Mouse (Mus musculus) kidney, postnatal 25 days (tissue): ENCODE measurements at regions not wholly inside any gene's neighbourhood (a gene's known extent, or its start where the extent isn't known, plus 50 kb on each side); places are given as distances from the start of the nearest gene placed in this dataset.
A peak's percentile ranks its signal among the peaks of the same experiment; 100 is the strongest.

ENCODE experiments used
- DNase-seq, 2 experiments: peaks; one replicate each; pipeline ENCODE4 v3.0.0; 2021; ENCODE audit warnings: mixed read lengths in 2 of 2

DNA sequence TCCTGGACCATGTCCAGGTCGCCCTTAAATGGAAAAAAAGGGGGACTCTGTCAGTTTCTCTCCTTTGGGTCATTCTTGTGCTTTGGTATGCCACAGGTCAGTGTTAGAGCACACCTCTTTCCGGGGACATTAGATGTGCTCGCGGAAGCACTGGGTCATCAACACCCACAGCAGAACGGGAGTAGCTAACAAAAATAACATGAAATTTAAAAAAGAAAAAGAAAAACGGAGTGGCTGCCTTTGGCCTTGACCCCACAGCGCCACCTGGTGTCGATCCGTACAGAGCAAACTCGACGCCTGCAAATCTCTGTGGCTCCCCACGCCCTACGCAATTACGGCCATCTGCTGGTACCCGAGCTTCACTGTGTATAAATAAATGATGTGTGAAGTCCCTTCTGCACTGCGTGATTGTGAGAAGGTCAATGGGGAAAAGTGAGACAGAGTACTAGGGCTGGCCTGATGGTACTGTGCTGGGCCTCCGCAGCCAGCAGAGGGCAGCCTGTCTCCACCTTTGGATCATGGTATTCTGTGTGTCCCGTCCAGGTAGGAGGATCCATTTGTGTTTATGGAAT, 99.0 kb upstream of the Slc7a12 start:
- peak; percentile 80 to 82 for DNase-seq

DNA sequence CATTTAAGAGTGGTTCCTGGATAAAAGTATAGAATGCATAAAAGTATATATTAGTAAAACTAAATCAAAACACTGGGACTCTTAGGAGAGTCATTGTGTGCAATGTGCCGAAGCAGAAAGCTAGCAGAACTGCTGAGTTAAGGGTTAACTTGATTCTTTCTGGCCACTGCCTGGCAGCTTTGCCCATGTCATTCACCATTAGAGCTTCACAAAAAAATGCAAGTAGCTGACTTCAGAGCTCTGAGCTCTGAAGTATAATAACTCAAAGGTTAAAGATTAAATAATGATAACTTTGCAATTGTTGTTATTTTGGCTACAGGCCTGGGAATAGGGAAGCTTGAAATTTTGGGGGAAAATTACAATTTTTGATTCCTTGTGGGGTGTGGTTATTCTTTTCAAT, 89.8 kb upstream of the Slc7a12 start:
- no peak for DNase-seq

- no peak for DNase-seq
Measured at GRCm38 (mm10) chr3:14398676-14399075, 81.8 kb upstream of the Slc7a12 start.

DNA sequence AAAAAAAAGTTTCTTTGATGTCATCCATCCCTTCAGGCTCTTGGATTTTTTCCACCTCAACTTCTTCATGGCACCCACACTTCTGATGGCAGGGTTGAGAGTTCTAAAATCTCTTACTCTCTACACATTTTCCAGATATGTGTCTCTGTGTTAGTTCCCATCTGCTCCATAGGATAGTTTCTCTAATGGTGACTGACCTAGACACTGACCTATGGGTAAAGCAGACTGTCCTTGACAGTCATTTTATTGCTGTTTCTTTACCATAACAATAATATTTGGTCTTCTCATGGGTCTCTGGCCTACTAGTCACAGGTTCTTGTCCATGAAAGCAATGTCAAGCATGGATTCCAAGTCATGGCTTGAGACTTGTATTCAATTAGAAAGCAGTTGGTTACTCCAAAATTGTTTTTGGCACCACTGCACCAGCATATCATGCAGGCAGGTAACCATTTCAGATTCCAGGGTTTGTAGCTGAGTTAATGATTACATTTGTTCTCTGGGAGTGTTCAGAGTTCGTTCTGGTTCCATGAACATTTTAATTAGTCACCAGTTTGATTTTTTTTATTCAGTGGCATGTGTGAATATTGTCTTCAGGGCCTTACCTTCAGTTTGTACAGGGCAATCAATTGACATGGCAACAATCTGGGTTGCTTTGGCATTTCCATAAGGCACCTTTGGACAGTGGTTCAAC, 71.9 kb upstream of the Slc7a12 start:
- DNase-seq: peak; percentile 62 to 72
